9 mouse cellular contexts compared by ENCODE assay signal in genomic region chr14:49733950-49734349, GRCm38 (mm10). TPM values are rescaled to one million over a fixed set of nuclear protein-coding genes. Genes with fewer than 3 reads are reported as not detected.
A peak's percentile ranks its signal among the peaks of the same experiment; 100 is the strongest.
DNase-seq lines count a peak whose midpoint lies in the region; ATAC-seq and TF ChIP-seq lines count a peak whose summit lies in the region.
"Had no signal": no experiment of that assay in that cellular context is flagged by ENCODE, and none has a peak within 500 bp of the region (broad histone marks: within the 10 kb centered on the region; RNA-seq: fewer than 3 reads in every experiment).

No protein-coding gene starts in this region.

- H3K4me3 ChIP-seq in heart, embryonic 11.5 days (ENCODE audit: low read depth, low read length), result no peak overlapping the region
- no peak overlapping the region for H3K4me3 ChIP-seq in neural tube, embryonic 11.5 days (ENCODE audit: low read depth, low read length)
- H3K4me3 ChIP-seq in forebrain, embryonic 16.5 days (replicated peaks; ENCODE audit: low read length), result no peak overlapping the region
- H3K4me3 ChIP-seq in stomach, postnatal 0 days (ENCODE audit: low read depth, low read length), result no peak overlapping the region

- peak; percentile 6 for DNase-seq in heart, postnatal 4 days
- DNase-seq in neural tube, embryonic 11.5 days (ENCODE audit: low spot score), result peak; percentile 16
- no peak for DNase-seq in neural tube, embryonic 10.5 days (ENCODE audit: extremely low spot score, low spot score)
- no peak for DNase-seq in stomach, postnatal 0 days (ENCODE audit: low spot score)
- DNase-seq in frontal cortex, postnatal 14 days (ENCODE audit: low spot score in 2 of 2), result no peak

- H3K4me1 ChIP-seq in heart, embryonic 11.5 days (ENCODE audit: control insufficient read depth, insufficient read depth, low read length), result no peaks in the 10 kb centered on the region
- H3K4me1 ChIP-seq in neural tube, embryonic 11.5 days (ENCODE audit: control insufficient read depth, insufficient read depth, low read length), result no peaks in the 10 kb centered on the region
- no peaks in the 10 kb centered on the region for H3K4me1 ChIP-seq in forebrain, embryonic 16.5 days (replicated peaks; ENCODE audit: control insufficient read depth, insufficient read depth, low read length)
- H3K4me1 ChIP-seq in stomach, postnatal 0 days (replicated peaks; ENCODE audit: control insufficient read depth, insufficient read depth), result no peaks in the 10 kb centered on the region

- H3K9me3 ChIP-seq in heart, embryonic 11.5 days (replicated peaks; ENCODE audit: control insufficient read depth, low read length), result no peaks in the 10 kb centered on the region
- H3K9me3 ChIP-seq in neural tube, embryonic 11.5 days (ENCODE audit: control insufficient read depth, low read length), result no peaks in the 10 kb centered on the region
- no peaks in the 10 kb centered on the region for H3K9me3 ChIP-seq in forebrain, embryonic 16.5 days (ENCODE audit: control insufficient read depth, low read length)
- H3K9me3 ChIP-seq in stomach, postnatal 0 days (ENCODE audit: control insufficient read depth, low read length), result no peaks in the 10 kb centered on the region

- peak; percentile 73 for TF ChIP-seq CTCF in stomach, postnatal 0 days (IDR thresholded peaks at IDR 0.05; ENCODE audit: low read depth)

- TF ChIP-seq EP300 in stomach, postnatal 0 days (optimal IDR thresholded peaks at IDR 0.05), result no peak

- H3K4me2 ChIP-seq in heart, embryonic 11.5 days, result no peak overlapping the region
- no peak overlapping the region for H3K4me2 ChIP-seq in neural tube, embryonic 11.5 days (ENCODE audit: low read depth)
- no peak overlapping the region for H3K4me2 ChIP-seq in forebrain, embryonic 16.5 days (ENCODE audit: low read length)
- no peak overlapping the region for H3K4me2 ChIP-seq in stomach, postnatal 0 days (replicated peaks; ENCODE audit: low read depth)

- no peak overlapping the region for H3K27ac ChIP-seq in heart, embryonic 11.5 days (ENCODE audit: low read depth, low read length)
- no peak overlapping the region for H3K27ac ChIP-seq in neural tube, embryonic 11.5 days (ENCODE audit: low read depth, low read length)
- no peak overlapping the region for H3K27ac ChIP-seq in forebrain, embryonic 16.5 days (ENCODE audit: low read length)
- H3K27ac ChIP-seq in stomach, postnatal 0 days (replicated peaks), result no peak overlapping the region
- H3K27ac ChIP-seq: macrophage had no signal

- ATAC-seq in heart, embryonic 11.5 days (replicated peaks; ENCODE audit: insufficient number of reproducible peaks, low FRiP score, low TSS enrichment), result no peak
- no peak for ATAC-seq in neural tube, embryonic 11.5 days (ENCODE audit: insufficient read depth, low FRiP score, low TSS enrichment)
- peak; percentile 43; the same call in 1 of the 2 replicates for ATAC-seq in forebrain, embryonic 16.5 days
- ATAC-seq in stomach, postnatal 0 days (ENCODE audit: low FRiP score, low TSS enrichment), result no peak
- ATAC-seq in CD4-positive, CD25-positive, alpha-beta regulatory T cell, adult 4 months, result no peak

- H3K9ac ChIP-seq in heart, embryonic 11.5 days (ENCODE audit: low read depth, low read length), result no peak overlapping the region
- H3K9ac ChIP-seq in neural tube, embryonic 11.5 days (ENCODE audit: low read length), result no peak overlapping the region
- no peak overlapping the region for H3K9ac ChIP-seq in forebrain, embryonic 16.5 days (replicated peaks; ENCODE audit: low read depth, low read length)
- no peak overlapping the region for H3K9ac ChIP-seq in stomach, postnatal 0 days (ENCODE audit: low read length)

- no peaks in the 10 kb centered on the region for H3K27me3 ChIP-seq in heart, embryonic 11.5 days (ENCODE audit: control insufficient read depth, insufficient read depth, low read length)
- H3K27me3 ChIP-seq in neural tube, embryonic 11.5 days (ENCODE audit: control insufficient read depth, insufficient read depth, low read length), result no peaks in the 10 kb centered on the region
- H3K27me3 ChIP-seq in forebrain, embryonic 16.5 days (replicated peaks; ENCODE audit: control insufficient read depth, insufficient read depth, low read length), result no peaks in the 10 kb centered on the region
- no peaks in the 10 kb centered on the region for H3K27me3 ChIP-seq in stomach, postnatal 0 days (ENCODE audit: control insufficient read depth, insufficient read depth, low read length)

- H3K36me3 ChIP-seq in heart, embryonic 11.5 days (ENCODE audit: control insufficient read depth, insufficient read depth, low read length), result no peaks in the 10 kb centered on the region
- no peaks in the 10 kb centered on the region for H3K36me3 ChIP-seq in neural tube, embryonic 11.5 days (ENCODE audit: control insufficient read depth, insufficient read depth, low read length)
- no peaks in the 10 kb centered on the region for H3K36me3 ChIP-seq in forebrain, embryonic 16.5 days (ENCODE audit: control insufficient read depth, insufficient read depth)
- H3K36me3 ChIP-seq in stomach, postnatal 0 days (ENCODE audit: control insufficient read depth, insufficient read depth, low read length), result no peaks in the 10 kb centered on the region

RNA-seq across cellular contexts. Expression of gene Armh4, which starts 49.2 kb away (rescaled TPM):
- total RNA-seq in heart, postnatal 4 days (2021), result 10 to 100 TPM in 1 of 2 experiments, 1 to 10 TPM in 1; 9.9 to 10.8 TPM
- polyA plus RNA-seq in heart, embryonic 11.5 days (2014; fragmentation: Nextera tagmentation; extraction: Ambion mirVana), result 96.7 and 120 TPM in 2 replicates
- polyA plus RNA-seq in neural tube, embryonic 11.5 days (2014; fragmentation: Nextera tagmentation; extraction: Ambion mirVana), result 35.5 and 36.9 TPM in 2 replicates
- 15.5 and 17.8 TPM in 2 replicates for polyA plus RNA-seq in forebrain, embryonic 16.5 days (2015; fragmentation: Nextera tagmentation; extraction: Ambion mirVana)
- 4.0 and 4.4 TPM in 2 replicates for polyA plus RNA-seq in stomach, postnatal 0 days (2015; fragmentation: Nextera tagmentation; extraction: Ambion mirVana)
- polyA plus RNA-seq in CD4-positive, CD25-positive, alpha-beta regulatory T cell, adult 4 months (2017; shearing (Covaris generic)), result not detected
- polyA plus RNA-seq: macrophage had no signal

Comparison
In these comparisons a context has a peak if more than half of its experiments do, and no peak if none do; other contexts are left out.
1. DNase-seq: peak in heart, postnatal 4 days (single experiment) and neural tube, embryonic 11.5 days (single experiment); none in neural tube, embryonic 10.5 days (single experiment), stomach, postnatal 0 days (single experiment) and frontal cortex, postnatal 14 days (0 of 2).